Mouse (Mus musculus): ENCODE measurements around the gene Sik1.

DNA sequence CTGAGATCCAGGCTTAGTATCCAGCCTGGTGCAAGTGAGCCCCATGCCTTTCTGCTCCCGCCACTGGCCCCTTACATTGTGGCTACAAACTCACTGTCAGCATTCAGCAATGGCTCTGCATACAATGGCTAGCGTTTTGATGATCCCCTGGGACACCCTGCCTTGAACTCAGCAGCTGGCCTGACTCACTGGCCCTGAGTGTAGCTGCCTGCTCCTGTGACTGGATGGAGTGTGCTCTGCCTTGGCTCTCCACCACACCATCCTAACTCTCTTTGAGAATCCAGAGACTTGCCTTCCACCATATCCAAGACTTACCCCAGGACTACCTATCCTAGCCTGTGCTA is 19.4 kb downstream of the Sik1 start:
- TF ChIP-seq USF1 (IDR thresholded peaks at IDR 0.05; ENCODE audit: low read depth) (no peak), CEBPB (IDR thresholded peaks at IDR 0.05; ENCODE audit: insufficient read depth, poor library complexity, severe bottlenecking) (no peak), POLR2A (IDR thresholded peaks at IDR 0.05; ENCODE audit: insufficient read length, low read depth) (no peak), POLR2AphosphoS2 (IDR thresholded peaks at IDR 0.05; ENCODE audit: insufficient read length, low read depth) (no peak), SRF (IDR thresholded peaks at IDR 0.05; ENCODE audit: control insufficient read depth, insufficient read length, low read depth) (no peak), MAX (IDR thresholded peaks at IDR 0.05; ENCODE audit: low read depth) (no peak), MYOG (IDR thresholded peaks at IDR 0.05; ENCODE audit: control insufficient read depth in 1 of 3, insufficient read depth in 1 of 3, insufficient read length in 2 of 3, low read depth in 2 of 3) (peak in 1 of 3 experiments; percentile 60)

Measured in myocyte (in vitro differentiated cells).